Mouse (Mus musculus) cerebellum, adult 9-10 months (tissue): ENCODE measurements around the gene Magt1.
"Not testable (repeated sequence)": the region's sequence is repeated elsewhere in the genome, so short reads cannot be mapped to it uniquely, and the experiment has no call there.

ENCODE experiments used
- DNase-seq: peaks from one replicate; pipeline ENCODE4 v3.0.0; 2022

Gene Magt1

GRCm38 (mm10) chrX:106011465-106012159, at the start of gene Magt1:
Magt1 (minus strand) TSS chrX:106011906.
- peak; percentile 84 for DNase-seq

- DNase-seq, result no peak
Observed at GRCm38 (mm10) chrX:106048191-106048590, 36.5 kb upstream of the Magt1 start.

- no peak for DNase-seq
Observed at GRCm38 (mm10) chrX:106045928-106046327, 34.2 kb upstream of the Magt1 start.

GRCm38 (mm10) chrX:106045455-106045854, 33.7 kb upstream of the Magt1 start:
- no peak for DNase-seq

- peak; percentile 30 for DNase-seq
Observed at GRCm38 (mm10) chrX:106043863-106044617, 32.3 kb upstream of the Magt1 start.

- no peak for DNase-seq
Observed at GRCm38 (mm10) chrX:106037185-106037752, 25.6 kb upstream of the Magt1 start.

- no peak for DNase-seq
Observed at GRCm38 (mm10) chrX:106035727-106036126, 24.0 kb upstream of the Magt1 start.

- no peak for DNase-seq
Observed at GRCm38 (mm10) chrX:106031124-106031523, 19.4 kb upstream of the Magt1 start.

- no peak for DNase-seq
Observed at GRCm38 (mm10) chrX:106030176-106030575, 18.5 kb upstream of the Magt1 start.

GRCm38 (mm10) chrX:106027343-106027674, 15.6 kb upstream of the Magt1 start:
- DNase-seq, result no peak

- DNase-seq, result peak; percentile 79
Observed at GRCm38 (mm10) chrX:106026418-106027342, 15.0 kb upstream of the Magt1 start, which contains the start of gene Atp7a. Atp7a (plus strand) TSS chrX:106027276.

GRCm38 (mm10) chrX:106017516-106017915, 5.8 kb upstream of the Magt1 start:
- DNase-seq, result no peak

- no peak for DNase-seq
Observed at GRCm38 (mm10) chrX:106017102-106017501, 5.4 kb upstream of the Magt1 start.

- peak; percentile 87 for DNase-seq
Observed at GRCm38 (mm10) chrX:106015571-106016322, 4.0 kb upstream of the Magt1 start, which contains the start of gene Cox7b. Cox7b (plus strand) TSS chrX:106015700.

GRCm38 (mm10) chrX:106014741-106015377, 3.2 kb upstream of the Magt1 start:
- not testable (repeated sequence) for DNase-seq

GRCm38 (mm10) chrX:106013217-106013616, 1.5 kb upstream of the Magt1 start:
- DNase-seq, result peak; percentile 69

- DNase-seq, result peak; percentile 39
Observed at GRCm38 (mm10) chrX:106012559-106012958, 853 bp upstream of the Magt1 start.

- DNase-seq, result no peak
Observed at GRCm38 (mm10) chrX:106010762-106011161, 944 bp downstream of the Magt1 start.

- DNase-seq, result no peak
Observed at GRCm38 (mm10) chrX:106001605-106002004, 10.1 kb downstream of the Magt1 start.

- DNase-seq, result not testable (repeated sequence)
Observed at GRCm38 (mm10) chrX:105957091-105957490, 54.6 kb downstream of the Magt1 start.

- DNase-seq, result peak; percentile 30
Observed at GRCm38 (mm10) chrX:105953999-105954398, 57.7 kb downstream of the Magt1 start.
